In genomic region chr4:148978221-148978855, GRCm38 (mm10) we compare ENCODE assay signal across 21 mouse cellular contexts.
DNase-seq lines count a peak whose midpoint lies in the region; ATAC-seq and TF ChIP-seq lines count a peak whose summit lies in the region.
"Had no signal": no experiment of that assay in that cellular context is flagged by ENCODE, and none has a peak within 500 bp of the region (broad histone marks: within the 10 kb centered on the region; RNA-seq: fewer than 3 reads in every experiment).

No protein-coding gene starts in this region.

- no peaks in the 10 kb centered on the region for H3K9me3 ChIP-seq in intestine, embryonic 15.5 days
- H3K9me3 ChIP-seq in intestine, postnatal 0 days (ENCODE audit: control insufficient read depth): no peaks in the 10 kb centered on the region
- no peaks in the 10 kb centered on the region for H3K9me3 ChIP-seq in embryonic facial prominence, embryonic 11.5 days (replicated peaks; ENCODE audit: control insufficient read depth, low read length)
- H3K9me3 ChIP-seq: liver, embryonic 12.5 days had no signal

- peak; percentile 47 for DNase-seq in embryo, embryonic 10 days (ENCODE audit: low spot score)
- DNase-seq in embryo, embryonic 11 days: no peak
- DNase-seq in embryonic facial prominence, embryonic 11.5 days (ENCODE audit: low spot score): peak; percentile 30
- peak; percentile 59 for DNase-seq in lung, postnatal 36 days
- DNase-seq in thymus, postnatal 14 days: no peak
- no peak for DNase-seq in urinary bladder, adult 18-20 months (ENCODE audit: low spot score in 2 of 2)
- DNase-seq: adrenal gland, adult 8-10 months; cerebellum, adult 9-11 months; forebrain, postnatal 0 days; gastrocnemius, postnatal 10 days; kidney, postnatal 14 days; layer of hippocampus, adult 9-11 months; right cerebral cortex, postnatal 25 days; thymus, adult 2 months had no signal

- ATAC-seq in intestine, embryonic 15.5 days: no peak
- ATAC-seq in intestine, postnatal 0 days: no peak
- no peak for ATAC-seq in embryonic facial prominence, embryonic 11.5 days (replicated peaks; ENCODE audit: insufficient number of reproducible peaks, low FRiP score, low TSS enrichment, low read depth)
- ATAC-seq: forebrain, postnatal 0 days; inflammation-experienced regulatory T-cells, adult 6 months; liver, embryonic 12.5 days had no signal

- no peak for TF ChIP-seq CTCF in intestine, postnatal 0 days (IDR thresholded peaks at IDR 0.05; ENCODE audit: low read depth)

- no peaks in the 10 kb centered on the region for H3K27me3 ChIP-seq in intestine, embryonic 15.5 days (replicated peaks)
- H3K27me3 ChIP-seq in intestine, postnatal 0 days (replicated peaks; ENCODE audit: control insufficient read depth, insufficient read depth, low read length): no peaks in the 10 kb centered on the region
- H3K27me3 ChIP-seq in embryonic facial prominence, embryonic 11.5 days (ENCODE audit: control insufficient read depth, insufficient read depth, low read length): no peaks in the 10 kb centered on the region
- H3K27me3 ChIP-seq: CH12.LX; liver, embryonic 12.5 days; megakaryocyte, embryonic 14.5 days had no signal

- no peaks in the 10 kb centered on the region for H3K36me3 ChIP-seq in intestine, embryonic 15.5 days
- peaks cover 8% of the 10 kb centered on the region; the same call in 1 of the 2 replicates for H3K36me3 ChIP-seq in intestine, postnatal 0 days (ENCODE audit: control insufficient read depth, insufficient read depth)
- no peaks in the 10 kb centered on the region for H3K36me3 ChIP-seq in embryonic facial prominence, embryonic 11.5 days (replicated peaks; ENCODE audit: control insufficient read depth, insufficient read depth, low read depth, low read length)

- peak overlapping the region; percentile 13; the same call in 1 of the 2 replicates for H3K27ac ChIP-seq in intestine, embryonic 15.5 days
- no peak overlapping the region for H3K27ac ChIP-seq in intestine, postnatal 0 days (ENCODE audit: low read depth, low read length)
- H3K27ac ChIP-seq in embryonic facial prominence, embryonic 11.5 days (replicated peaks; ENCODE audit: low read depth, low read length): no peak overlapping the region
- H3K27ac ChIP-seq: liver, embryonic 12.5 days had no signal

- no peak overlapping the region for H3K4me2 ChIP-seq in intestine, embryonic 15.5 days (replicated peaks)
- H3K4me2 ChIP-seq in intestine, postnatal 0 days (replicated peaks; ENCODE audit: low read depth): no peak overlapping the region
- H3K4me2 ChIP-seq in embryonic facial prominence, embryonic 11.5 days (ENCODE audit: low read depth, low read length): no peak overlapping the region
- H3K4me2 ChIP-seq: heart, embryonic 11.5 days; liver, embryonic 12.5 days had no signal

- 47% methylated on average over 9 of the region's 9 CpGs for WGBS in intestine, embryonic 15.5 days
- 65% methylated on average over 9 of the region's 9 CpGs for whole genome bisulfite sequencing in intestine, postnatal 0 days
- 71% methylated on average over 9 of the region's 9 CpGs for WGBS in embryonic facial prominence, embryonic 11.5 days

- 0 out of 2 replicates have a peak, but pooled peaks cover 4% of the 10 kb centered on the region for H3K4me1 ChIP-seq in intestine, embryonic 15.5 days (replicated peaks)
- no peaks in the 10 kb centered on the region for H3K4me1 ChIP-seq in intestine, postnatal 0 days (replicated peaks; ENCODE audit: control insufficient read depth, insufficient read depth, low read length)
- H3K4me1 ChIP-seq in embryonic facial prominence, embryonic 11.5 days (ENCODE audit: control insufficient read depth, insufficient read depth, low read length): no peaks in the 10 kb centered on the region; the same call in none of the 2 replicates

- no peak overlapping the region for H3K9ac ChIP-seq in intestine, embryonic 15.5 days
- no peak overlapping the region for H3K9ac ChIP-seq in intestine, postnatal 0 days (ENCODE audit: low read depth, low read length)
- no peak overlapping the region for H3K9ac ChIP-seq in embryonic facial prominence, embryonic 11.5 days (replicated peaks; ENCODE audit: low read length)
- H3K9ac ChIP-seq: forebrain, postnatal 0 days; liver, embryonic 12.5 days had no signal

- no peak overlapping the region for H3K4me3 ChIP-seq in intestine, embryonic 15.5 days (replicated peaks)
- no peak overlapping the region for H3K4me3 ChIP-seq in intestine, postnatal 0 days (ENCODE audit: low read depth, low read length)
- H3K4me3 ChIP-seq in embryonic facial prominence, embryonic 11.5 days (ENCODE audit: low read depth, low read length): no peak overlapping the region
- H3K4me3 ChIP-seq: liver, embryonic 12.5 days; megakaryocyte, embryonic 14.5 days had no signal

Comparison
In these comparisons a context has a peak if more than half of its experiments do, and no peak if none do; other contexts are left out.
1. DNase-seq: peak in embryo, embryonic 10 days (single experiment), embryonic facial prominence, embryonic 11.5 days (single experiment) and lung, postnatal 36 days (single experiment); none in embryo, embryonic 11 days (single experiment), thymus, postnatal 14 days (single experiment) and urinary bladder, adult 18-20 months (0 of 2).